Mouse (Mus musculus) brain, embryonic 14.5 days (tissue): Measurements from ENCODE around the gene Rdh9.

Experiments
- CTCF ChIP-seq: fragments of 200-500 bp; IDR thresholded peaks from 2 replicates; pipeline ENCODE4 v1.5.1; 2012; ENCODE audit warnings: inconsistent platforms, mild to moderate bottlenecking, moderate library complexity, borderline replicate concordance; ENCODE audit not compliant: insufficient read depth, insufficient read length; ENCODE audit errors: extremely low read depth
- POLR2A ChIP-seq: fragments of 200-500 bp; IDR thresholded peaks from 2 replicates; pipeline ENCODE4 v1.6.1; 2012; ENCODE audit warnings: mild to moderate bottlenecking, inconsistent platforms, borderline replicate concordance; ENCODE audit not compliant: poor library complexity, insufficient read depth, insufficient read length, severe bottlenecking; ENCODE audit errors: extremely low read depth

DNA sequence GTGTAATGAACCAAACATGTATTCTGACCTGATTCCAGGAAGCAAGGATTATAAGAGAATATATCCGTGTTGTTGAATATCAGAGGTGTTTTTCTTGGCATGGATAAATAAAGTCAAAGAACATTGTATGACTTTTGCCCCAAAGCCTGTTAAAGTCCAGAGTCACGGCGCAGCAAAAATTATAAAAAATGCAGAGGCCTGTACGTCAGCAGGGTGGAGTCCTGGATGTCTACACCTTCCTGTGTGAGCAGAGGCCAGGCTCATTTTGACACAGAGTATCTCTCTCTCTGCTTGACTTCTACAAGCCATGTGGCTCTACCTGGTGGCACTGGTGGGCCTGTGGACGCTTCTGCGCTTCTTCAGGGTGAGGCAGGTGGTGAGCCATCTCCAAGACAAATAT is 24.7 kb downstream of the Rdh9 start, which contains the start of gene Rdh16:
- TF ChIP-seq CTCF = no peak
- TF ChIP-seq POLR2A = no peak
